Mouse (Mus musculus) spleen, adult 2 months (tissue): ENCODE results near the gene Psme4.

Experiments
- CTCF ChIP-seq: fragments of 200-500 bp; IDR thresholded peaks from 2 replicates; pipeline ENCODE4 v1.5.1; 2011; ENCODE audit warnings: mild to moderate bottlenecking, inconsistent platforms; ENCODE audit not compliant: insufficient read depth, insufficient read length, insufficient replicate concordance; ENCODE audit errors: extremely low read depth
- POLR2A ChIP-seq: fragments of 200-500 bp; IDR thresholded peaks from 2 replicates; pipeline ENCODE4 v1.6.1; 2011; ENCODE audit warnings: low read depth, low read length, inconsistent platforms

DNA sequence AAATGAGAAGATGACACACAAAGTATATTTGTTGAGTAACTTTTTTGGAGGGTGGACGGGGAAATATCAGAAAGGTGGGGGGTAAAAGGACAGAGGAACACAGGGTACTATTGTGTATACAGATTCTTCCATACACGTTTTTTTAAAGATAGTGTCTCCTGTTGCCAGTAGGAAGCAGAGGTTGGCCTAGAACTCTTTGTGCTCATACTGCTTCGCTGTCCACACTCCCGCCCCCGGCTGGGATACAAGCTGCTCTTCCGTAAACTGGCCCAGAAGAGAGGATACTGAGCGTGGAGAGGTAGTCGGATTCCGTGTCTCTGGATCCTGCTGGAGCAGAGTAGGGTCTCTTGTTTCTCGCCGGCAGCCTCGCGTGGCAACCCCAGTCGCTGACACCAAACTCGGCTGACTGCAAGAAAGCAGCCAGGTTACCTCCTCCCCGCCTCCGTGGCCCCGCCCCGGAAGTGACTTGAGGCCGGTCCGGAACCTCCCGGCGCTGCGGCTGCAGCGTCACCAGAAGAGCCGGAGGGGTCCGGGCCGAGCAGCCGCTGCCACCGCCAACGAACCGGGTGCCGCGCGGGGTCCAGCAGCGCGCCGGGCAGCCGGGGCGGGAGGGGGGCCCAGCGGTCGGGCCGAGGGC is at the start of gene Psme4:
- TF ChIP-seq CTCF (no peak), POLR2A (peak; percentile 77)
